Comparison of ENCODE assay signal across 8 mouse cellular contexts in the genomic region with DNA sequence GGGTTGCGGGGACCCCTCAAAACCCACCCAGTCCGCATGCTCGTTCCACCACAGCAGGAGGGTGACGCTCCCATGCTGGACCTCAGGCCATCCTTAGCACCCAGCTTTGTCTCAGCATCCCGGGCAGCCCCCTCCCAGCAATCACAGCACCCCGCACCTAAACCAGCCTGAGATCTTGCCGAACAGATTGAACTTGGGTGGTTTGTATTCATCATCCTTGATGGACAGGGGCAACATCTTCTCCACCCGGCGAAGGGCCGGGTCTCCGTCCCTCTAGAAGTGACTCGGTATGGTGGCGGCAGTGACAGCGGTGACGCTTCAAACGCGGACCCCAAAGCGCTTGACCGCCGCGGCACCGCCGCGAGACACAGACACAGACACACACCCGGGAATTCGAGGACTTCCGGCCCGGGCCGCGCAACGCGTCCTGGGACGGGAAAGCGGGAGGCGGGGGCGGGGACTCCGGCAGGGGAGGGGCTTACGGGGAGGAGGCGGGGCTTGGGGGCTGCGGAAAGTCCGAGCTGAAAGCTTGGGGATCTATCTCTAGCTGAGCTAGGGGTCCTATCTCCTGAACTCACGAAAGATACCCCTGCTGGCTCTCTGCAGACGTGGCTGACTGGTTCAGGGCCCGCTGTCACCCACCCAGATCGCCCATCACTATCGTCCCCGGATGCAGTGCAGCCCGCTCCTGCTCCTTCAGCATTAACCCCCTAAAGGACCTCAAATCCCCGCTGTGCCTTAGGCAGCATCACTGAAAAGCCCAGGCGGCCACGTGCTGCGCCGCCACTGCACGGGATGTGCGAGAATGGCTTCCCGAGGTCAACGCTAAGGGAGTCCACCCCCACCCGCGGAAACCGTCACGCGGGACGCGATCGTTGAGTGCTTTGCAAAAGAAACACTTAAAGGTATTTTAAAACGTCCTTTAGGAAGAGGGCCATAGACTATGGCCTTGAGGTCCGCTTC. TPM values are rescaled to one million over a fixed set of nuclear protein-coding genes. Genes with fewer than 3 reads are reported as not detected.
DNase-seq lines count a peak whose midpoint lies in the region; ATAC-seq lines count a peak whose summit lies in the region.

Slc30a7 (minus strand) TSS at position 429 of the 963 bp plus-strand sequence.
Extl2 (plus strand) TSS at position 485 of the 963 bp plus-strand sequence.

- WGBS in hindbrain, embryonic 12.5 days: under 1% methylated on average over 62 of the region's 67 CpGs

- peak within 1 kb of the TSS; percentile 88 for H3K9ac ChIP-seq in hindbrain, embryonic 12.5 days

- ATAC-seq in hindbrain, embryonic 12.5 days (ENCODE audit: low FRiP score): peak; percentile 94

- DNase-seq in R1 (ENCODE audit: low read depth, low spot score): peak; percentile 85
- peak; percentile 94 to 95 for DNase-seq in cerebellum, postnatal 10 days
- DNase-seq in frontal cortex, postnatal 10 days (ENCODE audit: low spot score in 2 of 2): peak; percentile 82 to 84
- DNase-seq in layer of hippocampus, postnatal 36 days: peak; percentile 81 to 83
- peak; percentile 84 for DNase-seq in lung, postnatal 25 days (ENCODE audit: low spot score)
- DNase-seq in retina, adult 2 months (ENCODE audit: low read depth, low spot score): peak; percentile 72
- DNase-seq in thymus, postnatal 25 days: peak; percentile 79

- H3K9me3 ChIP-seq in hindbrain, embryonic 12.5 days (replicated peaks): no peaks in the 10 kb centered on the region

- peak within 1 kb of the TSS; percentile 92 for H3K27ac ChIP-seq in hindbrain, embryonic 12.5 days

- peak within 1 kb of the TSS; percentile 96 for H3K4me2 ChIP-seq in hindbrain, embryonic 12.5 days (replicated peaks)

- H3K27me3 ChIP-seq in hindbrain, embryonic 12.5 days: no peaks in the 10 kb centered on the region

- peaks cover 25% of the 10 kb centered on the region for H3K4me1 ChIP-seq in hindbrain, embryonic 12.5 days

- H3K36me3 ChIP-seq in hindbrain, embryonic 12.5 days: peaks cover 12% of the 10 kb centered on the region

- peak within 1 kb of the TSS; percentile 85 for H3K4me3 ChIP-seq in hindbrain, embryonic 12.5 days

RNA-seq across cellular contexts. Expression of gene Slc30a7, which starts in this region (rescaled TPM):
- 25.5 and 26.6 TPM in 2 replicates for polyA plus RNA-seq in hindbrain, embryonic 12.5 days (2016; fragmentation: Nextera tagmentation; extraction: Ambion mirVana)
- 10 to 100 TPM; 26.9 to 28.2 TPM for total RNA-seq in layer of hippocampus, postnatal 36 days (2021)

RNA-seq across cellular contexts. Expression of gene Extl2, which starts in this region (rescaled TPM):
- polyA plus RNA-seq in hindbrain, embryonic 12.5 days (2016; fragmentation: Nextera tagmentation; extraction: Ambion mirVana): 27.5 and 30.9 TPM in 2 replicates
- 10 to 100 TPM; 69.3 to 70.7 TPM for total RNA-seq in layer of hippocampus, postnatal 36 days (2021)

Comparison
In these comparisons a context has a peak if more than half of its experiments do, and no peak if none do; other contexts are left out.
1. Peak in every context shown above with its lines: DNase-seq, ATAC-seq, H3K4me3 ChIP-seq and H3K27ac ChIP-seq.